Mouse (Mus musculus): ENCODE data around the gene Pdk1.

DNA sequence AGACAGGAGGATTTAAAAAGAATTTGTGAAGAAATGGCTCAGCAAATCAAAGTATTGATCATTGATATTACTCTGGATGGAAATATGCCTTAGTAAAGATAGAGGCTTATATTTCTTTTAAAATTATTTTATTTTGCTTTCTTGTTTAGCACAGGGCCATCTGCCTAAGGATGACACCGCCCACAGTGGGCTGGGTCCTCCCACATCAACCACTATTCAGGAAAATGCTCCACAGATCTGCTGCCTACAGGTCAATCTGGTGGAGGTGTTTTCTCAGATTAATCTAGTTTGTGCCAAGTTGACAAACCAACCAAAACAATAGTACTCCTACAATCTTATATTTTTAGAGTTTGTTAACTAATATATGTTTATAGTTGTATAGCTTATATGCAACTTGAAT lies 63.7 kb downstream of the Pdk1 start:
- TF ChIP-seq POLR2A (IDR thresholded peaks at IDR 0.05; ENCODE audit: borderline replicate concordance, extremely low read depth, insufficient read depth, insufficient read length, poor library complexity, severe bottlenecking) (no peak), CTCF (IDR thresholded peaks at IDR 0.05; ENCODE audit: borderline replicate concordance, extremely low read depth, insufficient read depth, insufficient read length) (no peak)
